18 mouse cellular contexts compared by ENCODE assay signal in genomic region chr11:63707093-63707492, GRCm38 (mm10).
A peak's percentile ranks its signal among the peaks of the same experiment; 100 is the strongest.
DNase-seq lines count a peak whose midpoint lies in the region; ATAC-seq and TF ChIP-seq lines count a peak whose summit lies in the region.
"Had no signal": no experiment of that assay in that cellular context is flagged by ENCODE, and none has a peak within 500 bp of the region (broad histone marks: within the 10 kb centered on the region; RNA-seq: fewer than 3 reads in every experiment).

No protein-coding gene starts in this region.

- no peak overlapping the region for H3K9ac ChIP-seq in kidney, embryonic 15.5 days
- H3K9ac ChIP-seq in hindbrain, embryonic 11.5 days (ENCODE audit: low read depth, low read length), result no peak overlapping the region
- no peak overlapping the region for H3K9ac ChIP-seq in hindbrain, embryonic 14.5 days
- H3K9ac ChIP-seq: limb, embryonic 15.5 days; stomach, embryonic 15.5 days had no signal

- intact Hi-C loops in left cerebral cortex, postnatal 25 days (cut with DNase I), result no loop called here

- 0 out of 2 replicates have a peak, but pooled peaks have one; percentile 33 for ATAC-seq in kidney, embryonic 15.5 days (replicated peaks; ENCODE audit: low FRiP score)
- ATAC-seq in hindbrain, embryonic 11.5 days (ENCODE audit: low FRiP score), result no peak
- no peak for ATAC-seq in hindbrain, embryonic 14.5 days (ENCODE audit: low FRiP score)
- ATAC-seq in megakaryocyte progenitor cell, adult 5-6 weeks (replicated peaks; ENCODE audit: poor library complexity), result no peak

- no peak overlapping the region for H3K4me2 ChIP-seq in kidney, embryonic 15.5 days
- no peak overlapping the region for H3K4me2 ChIP-seq in hindbrain, embryonic 11.5 days (replicated peaks; ENCODE audit: low read depth, low read length)
- no peak overlapping the region for H3K4me2 ChIP-seq in hindbrain, embryonic 14.5 days (replicated peaks)
- H3K4me2 ChIP-seq: heart, embryonic 11.5 days; limb, embryonic 15.5 days; stomach, embryonic 15.5 days had no signal

- H3K27ac ChIP-seq in kidney, embryonic 15.5 days, result 0 out of 2 replicates have a peak overlapping the region, but pooled peaks have one; percentile 32
- no peak overlapping the region for H3K27ac ChIP-seq in kidney, adult 2 months (ENCODE audit: insufficient read depth, low read depth, low read length)
- H3K27ac ChIP-seq in hindbrain, embryonic 11.5 days (ENCODE audit: low read depth, low read length), result no peak overlapping the region
- H3K27ac ChIP-seq in hindbrain, embryonic 14.5 days, result no peak overlapping the region
- H3K27ac ChIP-seq: limb, embryonic 15.5 days; stomach, embryonic 15.5 days had no signal

- peaks cover 6% of the 10 kb centered on the region for H3K4me1 ChIP-seq in kidney, embryonic 15.5 days
- H3K4me1 ChIP-seq in kidney, adult 2 months (ENCODE audit: control insufficient read depth, insufficient read depth, low read length), result no peaks in the 10 kb centered on the region
- H3K4me1 ChIP-seq in hindbrain, embryonic 11.5 days (replicated peaks; ENCODE audit: control insufficient read depth, insufficient read depth, low read length), result 0 out of 2 replicates have a peak, but pooled peaks cover 2% of the 10 kb centered on the region
- 0 out of 2 replicates have a peak, but pooled peaks cover 4% of the 10 kb centered on the region for H3K4me1 ChIP-seq in hindbrain, embryonic 14.5 days (replicated peaks; ENCODE audit: control insufficient read depth, insufficient read depth, low read length)

- no peaks in the 10 kb centered on the region for H3K27me3 ChIP-seq in kidney, embryonic 15.5 days
- no peaks in the 10 kb centered on the region for H3K27me3 ChIP-seq in kidney, adult 2 months (replicated peaks; ENCODE audit: control insufficient read depth, insufficient read depth, low read length)
- no peaks in the 10 kb centered on the region for H3K27me3 ChIP-seq in hindbrain, embryonic 11.5 days (ENCODE audit: control insufficient read depth, insufficient read depth, low read length)
- H3K27me3 ChIP-seq in hindbrain, embryonic 14.5 days (ENCODE audit: control insufficient read depth, insufficient read depth, low read length), result no peaks in the 10 kb centered on the region
- H3K27me3 ChIP-seq: limb, embryonic 15.5 days; stomach, embryonic 15.5 days had no signal

- H3K4me3 ChIP-seq in kidney, embryonic 15.5 days (replicated peaks), result no peak overlapping the region
- no peak overlapping the region for H3K4me3 ChIP-seq in kidney, adult 2 months (ENCODE audit: insufficient read depth, low read depth, low read length)
- H3K4me3 ChIP-seq in hindbrain, embryonic 11.5 days (ENCODE audit: low read depth, low read length), result no peak overlapping the region
- no peak overlapping the region for H3K4me3 ChIP-seq in hindbrain, embryonic 14.5 days (replicated peaks; ENCODE audit: low read length)
- H3K4me3 ChIP-seq: limb, embryonic 15.5 days; stomach, embryonic 15.5 days had no signal

- no peak for TF ChIP-seq POLR2A in kidney, adult 2 months (IDR thresholded peaks at IDR 0.05; ENCODE audit: low read depth, low read length)

- H3K9me3 ChIP-seq in kidney, embryonic 15.5 days (replicated peaks), result no peaks in the 10 kb centered on the region
- H3K9me3 ChIP-seq in hindbrain, embryonic 11.5 days (ENCODE audit: control insufficient read depth, low read length), result no peaks in the 10 kb centered on the region
- H3K9me3 ChIP-seq in hindbrain, embryonic 14.5 days (ENCODE audit: control insufficient read depth, low read length), result no peaks in the 10 kb centered on the region
- H3K9me3 ChIP-seq: limb, embryonic 15.5 days; stomach, embryonic 15.5 days had no signal

- 36% methylated on average over 5 of the region's 5 CpGs for WGBS in kidney, embryonic 15.5 days
- 32% methylated on average over 5 of the region's 5 CpGs for WGBS in kidney, adult 2 months
- 23% methylated on average over 5 of the region's 5 CpGs for WGBS in hindbrain, embryonic 11.5 days
- WGBS in hindbrain, embryonic 14.5 days, result 23% methylated on average over 5 of the region's 5 CpGs

- no peak for DNase-seq in kidney, adult 2 months
- peak; percentile 23 for DNase-seq in hindbrain, embryonic 11.5 days (ENCODE audit: low spot score)
- DNase-seq in hindbrain, embryonic 14.5 days (ENCODE audit: low spot score), result peak; percentile 36
- DNase-seq in retina, adult 2 months (ENCODE audit: low read depth, low spot score), result peak; percentile 42
- DNase-seq in left cerebral cortex, postnatal 25 days (ENCODE audit: low spot score in 2 of 2), result no peak
- DNase-seq: adrenal gland, postnatal 36 days; cerebellum, adult 9-10 months; embryo, embryonic 11 days; gastrocnemius, postnatal 36 days; kidney, postnatal 10 days; lung, postnatal 36 days; right cerebral cortex, postnatal 14 days; thymus, adult 2 months had no signal

- no peak for TF ChIP-seq CTCF in kidney, adult 2 months (conservative IDR thresholded peaks at IDR 0.05; ENCODE audit: insufficient read depth, insufficient read length, low read depth, low read length)

- no peaks in the 10 kb centered on the region for H3K36me3 ChIP-seq in kidney, embryonic 15.5 days
- no peaks in the 10 kb centered on the region for H3K36me3 ChIP-seq in kidney, adult 2 months (ENCODE audit: control insufficient read depth, insufficient read depth, low read length)
- H3K36me3 ChIP-seq in hindbrain, embryonic 11.5 days (ENCODE audit: control insufficient read depth, insufficient read depth, low read length), result no peaks in the 10 kb centered on the region
- no peaks in the 10 kb centered on the region for H3K36me3 ChIP-seq in hindbrain, embryonic 14.5 days (replicated peaks; ENCODE audit: control insufficient read depth, insufficient read depth)
- H3K36me3 ChIP-seq: limb, embryonic 15.5 days; stomach, embryonic 15.5 days had no signal

Comparison
In these comparisons a context has a peak if more than half of its experiments do, and no peak if none do; other contexts are left out.
1. DNase-seq: peak in hindbrain, embryonic 11.5 days (single experiment), hindbrain, embryonic 14.5 days (single experiment) and retina, adult 2 months (single experiment); none in kidney, adult 2 months (single experiment) and left cerebral cortex, postnatal 25 days (0 of 2).